Mouse (Mus musculus) stomach, postnatal 0 days (tissue): ENCODE results near the gene Gm6525.

Source experiments
- CTCF ChIP-seq: IDR thresholded peaks from 2 replicates; pipeline ENCODE4 v1.5.1; 2016; ENCODE audit warnings: antibody characterized with exemption, low read depth, mild to moderate bottlenecking, moderate library complexity
- EP300 ChIP-seq: optimal IDR thresholded peaks from 2 replicates; pipeline ENCODE3; 2016; ENCODE audit warnings: antibody characterized with exemption

GRCm38 (mm10) chr3:84204640-84205039 is 30.7 kb downstream of the Gm6525 start:
- TF ChIP-seq CTCF (no peak), EP300 (no peak)
